Mouse (Mus musculus): Measurements from ENCODE around the gene Rbm8a. TPM values are rescaled to one million over a fixed set of nuclear protein-coding genes. Genes with fewer than 3 reads are reported as not detected.

Rbm8a gene
- polyA plus RNA-seq (2015; fragmentation: Nextera tagmentation; extraction: Ambion mirVana), result 129 and 156 TPM in 2 replicates

DNA sequence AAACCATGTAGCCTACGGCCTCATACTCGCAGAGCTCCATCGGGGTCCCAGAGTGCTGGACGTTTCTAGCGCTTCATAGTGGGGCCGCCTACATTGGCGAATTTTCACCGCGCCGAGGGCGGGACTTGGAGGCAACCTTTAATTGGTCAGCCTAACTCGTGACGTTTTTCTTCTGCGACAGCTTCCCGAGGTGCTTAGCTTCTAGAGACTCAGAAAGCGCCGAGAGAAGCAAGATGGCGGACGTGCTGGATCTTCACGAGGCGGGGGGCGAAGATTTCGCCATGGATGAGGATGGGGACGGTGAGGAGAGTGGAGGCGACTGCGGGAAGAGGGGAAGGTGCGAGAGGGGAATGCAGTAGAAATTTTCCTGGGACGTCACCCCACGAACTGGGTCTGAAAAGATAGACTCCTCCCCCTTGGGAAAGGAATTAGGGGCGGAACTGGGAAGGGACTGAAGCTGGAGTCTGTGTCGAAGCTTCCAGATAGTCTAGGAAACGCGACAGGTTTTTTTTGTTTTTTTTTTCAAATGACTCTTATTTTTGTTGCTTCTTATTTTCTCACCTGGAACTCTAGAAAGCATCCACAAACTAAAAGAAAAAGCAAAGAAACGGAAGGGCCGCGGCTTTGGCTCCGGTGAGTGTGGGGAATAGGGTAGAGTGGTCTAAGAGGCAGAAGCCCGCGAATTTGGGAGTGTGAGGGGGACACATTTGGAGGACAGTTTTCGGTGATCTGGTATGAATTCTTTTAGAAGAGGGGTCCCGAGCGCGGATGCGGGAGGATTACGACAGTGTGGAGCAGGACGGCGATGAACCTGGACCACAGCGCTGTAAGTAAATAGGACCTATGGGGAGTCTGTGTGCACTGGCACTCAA lies at the start of gene Rbm8a:
Gene Rbm8a, plus strand, starts transcription at position 205 of the 872 bp plus-strand sequence.
- Histone ChIP-seq H3K4me1 (ENCODE audit: insufficient read depth, low read length) (peaks cover 21% of the 10 kb centered on the region), H3K4me2 (replicated peaks; ENCODE audit: low read depth, low read length) (peak within 1 kb of the TSS; percentile 77), H3K9me3 (ENCODE audit: low read length) (no peaks in the 10 kb centered on the region), H3K27ac (ENCODE audit: low read length) (peak within 1 kb of the TSS; percentile 71), H3K4me3 (ENCODE audit: low read length) (peak within 1 kb of the TSS; percentile 63), H3K27me3 (ENCODE audit: insufficient read depth, low read length) (no peaks in the 10 kb centered on the region), H3K9ac (replicated peaks; ENCODE audit: low read length) (peak within 1 kb of the TSS; percentile 83), H3K36me3 (ENCODE audit: insufficient read depth, low read length) (peaks cover 21% of the 10 kb centered on the region)
- ATAC-seq (ENCODE audit: low FRiP score, low TSS enrichment), result peak; percentile 92
- under 1% methylated on average over 48 of the region's 48 CpGs for WGBS

DNA sequence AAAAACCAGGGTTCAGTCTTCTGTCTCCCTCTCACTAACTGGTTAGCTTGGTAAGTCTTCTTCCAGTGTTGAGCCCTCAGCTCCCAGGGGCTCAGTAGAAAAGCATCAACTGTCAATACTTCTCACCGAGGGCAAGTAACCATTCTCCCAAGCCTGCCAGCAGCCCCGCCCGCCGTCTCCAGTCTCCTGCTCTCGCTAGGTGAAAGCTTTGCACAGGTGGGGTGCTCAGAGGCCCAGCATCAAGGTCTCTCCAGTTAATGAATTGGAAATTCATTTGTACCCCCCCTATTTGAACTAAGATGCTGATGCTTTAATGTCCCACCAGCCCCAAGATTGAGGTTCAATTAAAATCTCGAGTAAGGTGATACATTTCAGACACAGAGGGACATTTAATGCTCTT lies 48.6 kb upstream of the Rbm8a start:
- 59% methylated on average over 6 of the region's 6 CpGs for WGBS
- H3K9ac ChIP-seq (replicated peaks; ENCODE audit: low read length), result 0 out of 2 replicates have a peak overlapping the region, but pooled peaks have one; percentile 14

DNA sequence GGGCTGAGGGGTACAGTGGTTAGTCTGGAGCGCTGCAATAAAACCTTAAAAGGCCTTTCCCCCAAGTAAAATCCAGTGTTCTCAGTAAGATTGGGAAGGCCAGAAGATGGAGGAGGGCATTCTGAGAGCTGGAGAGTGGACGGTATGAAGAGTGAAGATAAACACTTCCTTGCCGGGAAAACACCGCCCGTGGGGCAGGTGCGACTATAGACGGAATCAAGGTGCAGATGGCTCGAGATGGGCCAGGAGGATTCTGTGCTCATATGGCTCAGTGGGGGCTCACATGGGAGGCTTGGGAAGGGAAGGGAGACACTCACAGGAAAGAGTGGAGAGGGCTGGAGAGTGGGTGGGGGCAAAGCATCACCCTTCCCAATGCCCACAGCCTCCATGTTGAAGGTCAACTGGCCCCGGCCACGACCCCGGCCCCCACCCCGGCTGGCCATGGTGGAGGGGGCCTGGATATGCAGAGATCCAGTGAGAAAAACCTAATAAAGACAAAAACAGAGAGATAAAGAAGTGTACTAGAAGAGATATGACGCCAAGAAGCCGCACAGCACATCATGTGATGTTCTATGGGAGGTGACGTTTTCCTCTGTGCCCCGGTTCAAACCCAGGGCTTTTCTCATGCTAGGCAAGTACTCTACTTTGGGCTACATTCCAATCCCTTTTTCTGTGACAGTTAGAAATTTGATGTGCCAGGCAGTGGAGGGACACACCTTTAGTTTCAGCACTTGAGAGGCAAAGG lies 47.8 kb upstream of the Rbm8a start:
- Histone ChIP-seq H3K27ac (ENCODE audit: low read length) (no peak overlapping the region), H3K27me3 (ENCODE audit: insufficient read depth, low read length) (no peaks in the 10 kb centered on the region; the same call in 1 of the 2 replicates), H3K36me3 (ENCODE audit: insufficient read depth, low read length) (0 out of 2 replicates have a peak, but pooled peaks cover 2% of the 10 kb centered on the region), H3K4me2 (replicated peaks; ENCODE audit: low read depth, low read length) (no peak overlapping the region), H3K9ac (replicated peaks; ENCODE audit: low read length) (no peak overlapping the region), H3K4me3 (ENCODE audit: low read length) (no peak overlapping the region), H3K9me3 (ENCODE audit: low read length) (peaks cover 4% of the 10 kb centered on the region; the same call in 1 of the 2 replicates), H3K4me1 (ENCODE audit: insufficient read depth, low read length) (peaks cover 23% of the 10 kb centered on the region)
- whole genome bisulfite sequencing, result 90% methylated on average over 16 of the region's 16 CpGs
- no peak for ATAC-seq (ENCODE audit: low FRiP score, low TSS enrichment)

More for the DNA sequence above, 48.6 kb upstream of the Rbm8a start:
- Histone ChIP-seq H3K9me3 (ENCODE audit: low read length) (peaks cover 4% of the 10 kb centered on the region; the same call in 1 of the 2 replicates), H3K4me1 (ENCODE audit: insufficient read depth, low read length) (peaks cover 26% of the 10 kb centered on the region), H3K4me3 (ENCODE audit: low read length) (no peak overlapping the region), H3K27me3 (ENCODE audit: insufficient read depth, low read length) (no peaks in the 10 kb centered on the region; the same call in 1 of the 2 replicates), H3K36me3 (ENCODE audit: insufficient read depth, low read length) (0 out of 2 replicates have a peak, but pooled peaks cover 2% of the 10 kb centered on the region), H3K4me2 (replicated peaks; ENCODE audit: low read depth, low read length) (no peak overlapping the region), H3K27ac (ENCODE audit: low read length) (no peak overlapping the region)
- no peak for ATAC-seq (ENCODE audit: low FRiP score, low TSS enrichment)

DNA sequence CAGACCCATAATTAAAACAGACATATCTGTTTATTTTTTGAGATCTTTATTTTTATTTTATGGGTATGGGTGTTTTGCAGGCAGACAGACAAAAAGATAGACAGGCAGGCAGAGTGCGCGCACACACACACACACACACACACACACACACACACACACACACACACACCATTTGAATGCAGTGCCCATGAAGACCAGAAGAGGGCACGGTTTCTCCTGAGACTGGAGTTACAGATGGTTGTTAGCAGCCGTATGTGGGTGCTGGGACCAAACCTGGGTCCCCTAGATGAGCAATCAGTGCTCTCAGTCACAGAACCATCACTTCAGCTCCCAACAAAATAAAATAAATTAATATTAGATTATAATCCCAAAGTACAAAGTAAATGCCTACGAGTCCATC lies 46.3 kb upstream of the Rbm8a start:
- H3K4me2 ChIP-seq (replicated peaks; ENCODE audit: low read depth, low read length), result no peak overlapping the region
- WGBS, result 91% methylated on average over 5 of the region's 5 CpGs
- H3K36me3 ChIP-seq (ENCODE audit: insufficient read depth, low read length), result 0 out of 2 replicates have a peak, but pooled peaks cover 2% of the 10 kb centered on the region
- H3K9ac ChIP-seq (replicated peaks; ENCODE audit: low read length), result no peak overlapping the region
- H3K27ac ChIP-seq (ENCODE audit: low read length), result no peak overlapping the region
- no peak overlapping the region for H3K4me3 ChIP-seq (ENCODE audit: low read length)
- 0 out of 2 replicates have a peak, but pooled peaks cover 13% of the 10 kb centered on the region for H3K4me1 ChIP-seq (ENCODE audit: insufficient read depth, low read length)
- no peaks in the 10 kb centered on the region; the same call in 1 of the 2 replicates for H3K27me3 ChIP-seq (ENCODE audit: insufficient read depth, low read length)
- peaks cover 4% of the 10 kb centered on the region; the same call in 1 of the 2 replicates for H3K9me3 ChIP-seq (ENCODE audit: low read length)
- ATAC-seq (ENCODE audit: low FRiP score, low TSS enrichment), result no peak

DNA sequence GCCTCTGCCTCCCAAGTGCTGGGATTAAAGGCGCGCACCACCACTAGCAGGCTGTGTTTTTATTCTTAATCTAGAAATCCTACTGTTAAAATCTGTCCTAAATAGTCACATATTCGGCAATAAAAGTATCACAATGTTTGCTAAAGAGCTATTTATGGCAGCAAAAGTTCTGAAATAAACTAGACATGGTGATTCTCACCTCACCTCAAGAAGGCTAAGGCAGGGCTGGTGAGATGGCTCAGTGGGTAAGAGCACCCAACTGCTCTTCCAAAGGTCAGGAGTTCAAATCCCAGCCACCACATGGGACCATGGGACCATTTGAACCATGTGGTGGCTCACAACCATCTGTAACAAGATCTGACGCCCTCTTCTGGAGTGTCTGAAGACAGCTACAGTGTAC lies 39.1 kb upstream of the Rbm8a start:
- 80% methylated on average over 4 of the region's 4 CpGs for WGBS
- ATAC-seq (ENCODE audit: low FRiP score, low TSS enrichment), result no peak
- Histone ChIP-seq H3K4me1 (ENCODE audit: insufficient read depth, low read length) (no peaks in the 10 kb centered on the region; the same call in 1 of the 2 replicates), H3K27ac (ENCODE audit: low read length) (no peak overlapping the region), H3K9me3 (ENCODE audit: low read length) (no peaks in the 10 kb centered on the region; the same call in 1 of the 2 replicates), H3K9ac (replicated peaks; ENCODE audit: low read length) (no peak overlapping the region), H3K4me2 (replicated peaks; ENCODE audit: low read depth, low read length) (no peak overlapping the region), H3K4me3 (ENCODE audit: low read length) (no peak overlapping the region), H3K27me3 (ENCODE audit: insufficient read depth, low read length) (peaks cover 9% of the 10 kb centered on the region), H3K36me3 (ENCODE audit: insufficient read depth, low read length) (no peaks in the 10 kb centered on the region)

DNA sequence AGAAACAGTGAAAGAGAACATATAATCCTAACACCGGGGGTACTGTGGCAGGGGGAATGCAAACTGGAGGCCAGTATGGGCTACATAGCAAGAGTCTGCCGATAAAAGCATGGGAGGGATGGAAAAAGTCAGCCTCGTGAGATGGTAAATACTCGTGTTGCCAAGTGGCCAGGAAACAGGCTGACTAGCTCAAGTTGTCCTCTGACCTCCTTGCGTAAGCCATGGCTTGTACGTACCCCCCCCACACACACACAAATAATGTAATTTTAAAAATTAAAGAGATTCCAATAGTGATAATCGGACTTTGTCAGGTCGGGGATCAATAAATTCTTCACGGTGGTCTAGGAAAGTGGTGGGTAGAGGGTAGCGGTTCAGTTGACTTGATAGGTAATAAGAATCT lies 36.4 kb upstream of the Rbm8a start:
- no peaks in the 10 kb centered on the region; the same call in 1 of the 2 replicates for H3K9me3 ChIP-seq (ENCODE audit: low read length)
- H3K9ac ChIP-seq (replicated peaks; ENCODE audit: low read length), result peak overlapping the region; percentile 85
- peaks cover 24% of the 10 kb centered on the region for H3K4me1 ChIP-seq (ENCODE audit: insufficient read depth, low read length)
- WGBS, result under 1% methylated on average over 10 of the region's 10 CpGs
- peaks cover 18% of the 10 kb centered on the region for H3K27me3 ChIP-seq (ENCODE audit: insufficient read depth, low read length)
- H3K36me3 ChIP-seq (ENCODE audit: insufficient read depth, low read length), result no peaks in the 10 kb centered on the region
- H3K4me3 ChIP-seq (ENCODE audit: low read length), result peak overlapping the region; percentile 77
- peak overlapping the region; percentile 96 for H3K4me2 ChIP-seq (replicated peaks; ENCODE audit: low read depth, low read length)
- ATAC-seq (ENCODE audit: low FRiP score, low TSS enrichment), result no peak
- H3K27ac ChIP-seq (ENCODE audit: low read length), result peak overlapping the region; percentile 83; the same call in 1 of the 2 replicates

DNA sequence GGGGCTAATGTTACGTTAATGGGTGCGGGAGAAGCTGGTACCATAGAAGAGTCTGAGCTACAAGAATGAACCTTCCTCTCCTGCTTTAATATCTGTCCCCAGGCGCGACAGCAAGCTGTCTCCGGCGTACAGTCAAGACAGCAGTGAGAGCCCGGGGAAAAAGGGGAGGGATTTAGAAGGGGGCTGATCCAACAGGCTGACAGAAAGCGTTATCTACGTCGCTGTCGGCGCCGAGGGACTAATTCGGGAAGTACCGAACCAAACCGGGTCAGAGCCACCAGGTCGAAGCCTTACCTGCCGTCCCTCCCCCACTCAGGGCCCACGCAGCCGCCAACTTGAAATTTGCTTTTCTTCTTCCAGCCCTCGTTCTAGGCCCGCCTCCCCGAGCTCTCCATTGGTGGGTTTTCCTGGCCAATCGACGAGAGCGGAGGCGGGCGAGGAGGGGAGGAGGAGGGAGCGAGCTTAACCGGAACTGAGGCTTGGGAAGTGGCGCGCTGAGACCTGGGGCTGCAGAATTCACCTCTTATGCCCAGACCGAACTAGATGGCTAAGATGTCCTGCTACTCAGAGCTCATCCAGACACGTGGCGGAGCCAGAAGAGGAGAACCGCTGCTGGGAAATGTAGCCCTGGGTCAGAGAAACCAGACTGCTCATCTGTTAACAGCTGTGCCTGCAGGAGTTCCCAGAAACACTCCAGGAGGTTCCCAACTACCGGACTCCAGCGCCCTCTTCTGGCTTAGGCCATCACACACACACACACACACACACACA lies 35.8 kb upstream of the Rbm8a start, which contains the start of gene Polr3gl:
Gene Polr3gl, minus strand, starts transcription at position 392 of the 771 bp plus-strand sequence.
- peaks cover 28% of the 10 kb centered on the region for H3K4me1 ChIP-seq (ENCODE audit: insufficient read depth, low read length)
- peak within 1 kb of the TSS; percentile 83 for H3K27ac ChIP-seq (ENCODE audit: low read length)
- peak; percentile 89 for ATAC-seq (ENCODE audit: low FRiP score, low TSS enrichment)
- peak within 1 kb of the TSS; percentile 96 for H3K4me2 ChIP-seq (replicated peaks; ENCODE audit: low read depth, low read length)
- H3K4me3 ChIP-seq (ENCODE audit: low read length), result peak within 1 kb of the TSS; percentile 77
- H3K9ac ChIP-seq (replicated peaks; ENCODE audit: low read length), result peak within 1 kb of the TSS; percentile 85
- H3K9me3 ChIP-seq (ENCODE audit: low read length), result no peaks in the 10 kb centered on the region; the same call in 1 of the 2 replicates
- H3K36me3 ChIP-seq (ENCODE audit: insufficient read depth, low read length), result no peaks in the 10 kb centered on the region
- peaks cover 22% of the 10 kb centered on the region for H3K27me3 ChIP-seq (ENCODE audit: insufficient read depth, low read length)
- WGBS, result under 1% methylated on average over 38 of the region's 38 CpGs

DNA sequence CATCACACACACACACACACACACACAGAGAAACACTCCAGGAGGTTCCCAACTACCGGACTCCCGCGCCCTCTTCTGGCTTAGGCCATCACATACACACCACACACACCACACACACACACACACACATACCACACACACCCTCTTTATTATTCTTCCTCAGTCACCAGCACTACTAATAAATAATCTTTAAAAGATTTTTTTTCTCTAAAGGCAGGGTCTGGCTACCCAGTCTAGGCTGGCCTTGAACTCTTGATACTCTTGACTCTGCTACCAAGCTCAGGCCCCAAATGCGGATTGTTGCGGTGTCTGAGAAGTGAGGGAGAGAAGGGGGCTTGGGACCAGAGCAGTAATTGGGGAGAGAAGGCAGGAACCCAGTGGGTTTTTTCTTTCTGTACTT lies 34.9 kb upstream of the Rbm8a start:
- Histone ChIP-seq H3K4me3 (ENCODE audit: low read length) (no peak overlapping the region), H3K27me3 (ENCODE audit: insufficient read depth, low read length) (peaks cover 25% of the 10 kb centered on the region), H3K9ac (replicated peaks; ENCODE audit: low read length) (no peak overlapping the region), H3K36me3 (ENCODE audit: insufficient read depth, low read length) (no peaks in the 10 kb centered on the region), H3K4me2 (replicated peaks; ENCODE audit: low read depth, low read length) (no peak overlapping the region), H3K9me3 (ENCODE audit: low read length) (no peaks in the 10 kb centered on the region), H3K4me1 (ENCODE audit: insufficient read depth, low read length) (peaks cover 29% of the 10 kb centered on the region), H3K27ac (ENCODE audit: low read length) (no peak overlapping the region)
- no peak for ATAC-seq (ENCODE audit: low FRiP score, low TSS enrichment)
- 72% methylated on average over 5 of the region's 5 CpGs for WGBS

DNA sequence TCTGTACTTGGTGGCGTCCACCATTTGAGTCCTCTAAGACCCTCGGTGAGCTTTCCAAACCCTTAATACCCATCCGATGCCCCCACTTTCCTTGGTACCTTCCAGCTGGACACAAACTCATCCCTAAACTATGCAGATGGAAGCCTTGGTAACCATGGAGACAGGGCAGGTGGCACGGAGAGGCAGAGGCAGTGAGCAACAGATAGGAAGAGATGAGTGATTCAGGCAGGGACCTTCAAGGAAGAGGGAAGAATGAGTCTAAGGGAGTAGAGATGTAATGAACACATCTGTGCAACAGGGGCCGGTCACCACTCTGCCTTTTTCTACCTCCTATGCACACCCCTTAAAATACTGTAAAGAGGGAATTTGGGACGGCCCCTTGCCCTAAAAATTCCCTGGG lies 34.1 kb upstream of the Rbm8a start:
- H3K4me3 ChIP-seq (ENCODE audit: low read length), result peak overlapping the region; percentile 53; the same call in 1 of the 2 replicates
- H3K27ac ChIP-seq (ENCODE audit: low read length), result no peak overlapping the region
- H3K4me2 ChIP-seq (replicated peaks; ENCODE audit: low read depth, low read length), result peak overlapping the region; percentile 69; the same call in 1 of the 2 replicates
- H3K9me3 ChIP-seq (ENCODE audit: low read length), result no peaks in the 10 kb centered on the region
- peaks cover 25% of the 10 kb centered on the region for H3K27me3 ChIP-seq (ENCODE audit: insufficient read depth, low read length)
- ATAC-seq (ENCODE audit: low FRiP score, low TSS enrichment), result no peak
- H3K4me1 ChIP-seq (ENCODE audit: insufficient read depth, low read length), result peaks cover 33% of the 10 kb centered on the region
- H3K9ac ChIP-seq (replicated peaks; ENCODE audit: low read length), result peak overlapping the region; percentile 63; the same call in 1 of the 2 replicates
- no peaks in the 10 kb centered on the region for H3K36me3 ChIP-seq (ENCODE audit: insufficient read depth, low read length)
- 29% methylated on average over 6 of the region's 6 CpGs for WGBS

Data from kidney, embryonic 16.5 days (tissue).